Mouse (Mus musculus): ENCODE results near the gene Coro2a.

GRCm38 (mm10) chr4:46569671-46570070, 32.3 kb downstream of the Coro2a start:
- TF ChIP-seq CTCF (IDR thresholded peaks at IDR 0.05; ENCODE audit: extremely low read depth, insufficient read depth, low read length) (no peak), POLR2A (IDR thresholded peaks at IDR 0.05; ENCODE audit: extremely low read depth, insufficient read depth, low read length) (no peak)

Measured in cortical plate, adult 2 months (tissue).